Mouse (Mus musculus): ENCODE measurements around the gene Pacs1. TPM values are rescaled to one million over a fixed set of nuclear protein-coding genes. Genes with fewer than 3 reads are reported as not detected.

The Pacs1 gene
- 23.7 and 26.1 TPM in 2 replicates for polyA plus RNA-seq (2016; fragmentation: Nextera tagmentation; extraction: Ambion mirVana)

DNA sequence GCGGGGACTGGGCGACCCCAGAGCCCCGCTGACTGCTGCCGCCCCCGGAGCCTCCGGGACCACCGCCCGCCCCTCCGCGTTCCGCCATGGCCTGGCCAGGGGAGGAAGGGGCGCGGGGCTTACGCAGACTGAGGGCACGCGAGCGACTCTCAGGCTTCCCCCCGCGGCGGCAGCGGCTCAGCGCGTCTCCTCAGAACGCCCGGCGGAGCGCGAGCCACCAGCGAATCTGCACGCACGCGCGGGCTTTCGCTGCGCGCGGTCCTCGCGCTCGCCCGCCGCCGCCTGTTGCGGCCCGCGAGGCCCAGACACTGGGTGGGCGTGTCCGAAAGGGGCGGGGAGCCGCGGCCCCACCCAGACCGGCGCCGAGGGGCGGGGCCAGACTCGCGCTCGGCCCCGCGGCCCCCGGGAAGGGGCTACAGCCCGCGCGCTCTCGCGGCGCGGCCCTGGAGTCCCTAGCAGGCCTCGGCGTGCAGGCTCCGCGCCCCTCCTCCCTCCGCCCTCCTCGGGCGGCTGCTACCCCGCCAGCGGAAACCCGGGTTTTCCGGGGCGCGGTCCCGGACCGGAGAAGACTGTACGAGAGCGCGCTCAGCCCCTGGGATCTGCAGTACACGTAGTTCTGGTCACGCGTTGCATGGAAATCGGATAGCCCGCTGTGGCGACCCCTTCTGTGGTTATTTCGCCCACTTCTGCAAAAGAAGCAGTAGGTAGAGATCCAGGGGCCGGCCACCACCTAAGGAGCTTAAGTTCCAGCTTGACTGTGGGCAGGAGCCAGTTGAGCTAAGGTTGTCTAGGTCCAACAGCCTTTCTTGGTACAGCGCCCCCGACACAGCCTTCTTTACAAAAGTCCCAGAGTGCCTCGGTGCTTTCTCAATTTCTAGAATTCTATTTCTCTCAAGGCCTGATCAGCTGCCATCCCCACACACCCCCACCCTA, at the start of gene Pacs1:
Pacs1 (minus strand) TSS at position 319 of the 933 bp plus-strand sequence.
- under 1% methylated on average over 97 of the region's 97 CpGs for WGBS
- peaks cover 39% of the 10 kb centered on the region for H3K4me1 ChIP-seq (replicated peaks)
- H3K36me3 ChIP-seq = peaks cover 44% of the 10 kb centered on the region
- no peaks in the 10 kb centered on the region for H3K9me3 ChIP-seq
- DNase-seq (ENCODE audit: low spot score) = peak; percentile 89
- peak within 1 kb of the TSS; percentile 93 for H3K4me3 ChIP-seq
- peak within 1 kb of the TSS; percentile 90 for H3K27ac ChIP-seq
- no peaks in the 10 kb centered on the region for H3K27me3 ChIP-seq (ENCODE audit: insufficient read depth, poor library complexity, severe bottlenecking)

DNA sequence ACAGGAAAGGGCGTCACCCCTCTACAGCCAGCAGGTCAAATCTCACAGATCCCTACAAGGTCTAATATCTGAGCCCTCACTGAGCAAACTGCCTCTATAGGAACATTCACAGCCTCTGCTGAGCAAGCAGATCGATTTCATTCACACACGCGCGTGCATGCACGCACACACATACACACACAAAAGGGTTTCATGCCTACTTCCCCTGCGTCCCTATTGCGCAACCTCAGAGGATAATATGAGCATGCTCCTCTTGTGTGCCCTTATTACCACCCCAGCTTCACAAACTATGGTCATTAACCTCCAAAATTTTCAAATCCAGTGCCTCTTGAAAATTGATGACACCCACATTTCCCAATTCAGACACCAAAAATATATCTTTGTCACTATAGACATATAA, 40.3 kb upstream of the Pacs1 start:
- 88% methylated on average over 8 of the region's 8 CpGs for WGBS

DNA sequence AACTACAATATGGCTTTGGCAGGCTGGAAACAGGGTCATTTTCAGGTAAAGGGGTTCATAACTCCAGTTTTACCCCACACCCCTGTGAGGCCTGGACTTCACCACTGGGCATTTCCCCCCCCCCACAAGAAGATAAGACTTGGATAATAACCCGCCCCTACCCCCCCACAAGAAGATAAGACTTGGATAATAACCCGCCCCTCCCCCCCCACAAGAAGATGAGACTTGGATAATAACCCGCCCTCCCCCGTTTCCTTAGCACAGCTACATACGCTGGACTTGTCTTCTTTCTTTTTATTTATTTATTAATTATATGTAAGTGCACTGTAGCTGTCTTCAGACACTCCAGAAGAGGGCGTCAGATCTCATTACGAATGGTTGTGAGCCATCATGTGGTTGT, 36.1 kb upstream of the Pacs1 start:
- no peak for DNase-seq (ENCODE audit: low spot score)
- peaks cover 6% of the 10 kb centered on the region; the same call in 1 of the 2 replicates for H3K4me1 ChIP-seq (replicated peaks)
- H3K36me3 ChIP-seq = peaks cover 37% of the 10 kb centered on the region
- peaks cover 12% of the 10 kb centered on the region for H3K9me3 ChIP-seq
- H3K27ac ChIP-seq = no peak overlapping the region
- H3K4me3 ChIP-seq = no peak overlapping the region
- WGBS = 82% methylated on average over 7 of the region's 7 CpGs
- H3K27me3 ChIP-seq (ENCODE audit: insufficient read depth, poor library complexity, severe bottlenecking) = peaks cover 21% of the 10 kb centered on the region

More for the DNA sequence above, 40.3 kb upstream of the Pacs1 start:
- DNase-seq (ENCODE audit: low spot score) = no peak
- H3K27me3 ChIP-seq (ENCODE audit: insufficient read depth, poor library complexity, severe bottlenecking) = peaks cover under 1% of the 10 kb centered on the region; the same call in 1 of the 2 replicates
- no peak overlapping the region for H3K27ac ChIP-seq
- no peaks in the 10 kb centered on the region for H3K4me1 ChIP-seq (replicated peaks)
- no peak overlapping the region for H3K4me3 ChIP-seq
- H3K9me3 ChIP-seq = peaks cover 17% of the 10 kb centered on the region
- H3K36me3 ChIP-seq = peaks cover under 1% of the 10 kb centered on the region; the same call in 1 of the 2 replicates

DNA sequence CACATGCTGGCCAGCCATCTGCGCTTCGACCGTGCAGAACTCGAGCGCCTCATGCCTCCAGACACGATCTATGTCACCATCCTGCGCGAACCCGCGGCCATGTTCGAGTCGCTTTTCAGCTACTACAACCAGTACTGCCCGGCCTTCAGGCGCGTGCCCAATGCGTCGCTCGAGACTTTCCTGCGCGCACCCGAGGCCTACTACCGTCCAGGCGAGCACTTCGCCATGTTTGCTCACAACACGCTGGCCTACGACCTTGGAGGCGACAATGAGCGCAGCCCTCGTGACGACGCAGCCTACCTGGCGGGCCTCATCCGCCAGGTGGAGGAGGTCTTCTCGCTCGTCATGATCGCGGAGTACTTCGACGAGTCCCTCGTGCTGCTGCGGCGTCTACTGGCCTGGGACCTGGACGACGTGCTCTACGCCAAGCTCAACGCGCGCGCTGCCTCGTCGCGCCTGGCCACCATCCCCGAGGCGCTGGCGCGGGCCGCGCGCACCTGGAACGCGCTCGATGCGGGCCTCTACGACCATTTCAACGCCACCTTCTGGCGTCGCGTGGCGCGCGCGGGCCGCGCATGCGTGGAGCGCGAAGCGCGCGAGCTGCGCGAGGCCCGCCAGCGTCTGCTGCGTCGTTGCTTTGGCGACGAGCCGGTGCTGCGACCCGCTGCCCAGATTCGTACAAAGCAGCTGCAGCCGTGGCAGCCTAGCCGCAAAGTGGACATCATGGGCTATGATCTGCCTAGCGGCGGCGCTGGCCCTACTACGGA, 34.2 kb upstream of the Pacs1 start:
- peaks cover 44% of the 10 kb centered on the region for H3K36me3 ChIP-seq
- 41% methylated on average over 98 of the region's 98 CpGs for WGBS
- peak overlapping the region; percentile 64; the same call in 1 of the 2 replicates for H3K27ac ChIP-seq
- peak overlapping the region; percentile 42 for H3K4me3 ChIP-seq
- H3K9me3 ChIP-seq = peaks cover 12% of the 10 kb centered on the region
- peaks cover 21% of the 10 kb centered on the region for H3K27me3 ChIP-seq (ENCODE audit: insufficient read depth, poor library complexity, severe bottlenecking)
- DNase-seq (ENCODE audit: low spot score) = peak; percentile 39
- H3K4me1 ChIP-seq (replicated peaks) = peaks cover 9% of the 10 kb centered on the region; the same call in 1 of the 2 replicates

DNA sequence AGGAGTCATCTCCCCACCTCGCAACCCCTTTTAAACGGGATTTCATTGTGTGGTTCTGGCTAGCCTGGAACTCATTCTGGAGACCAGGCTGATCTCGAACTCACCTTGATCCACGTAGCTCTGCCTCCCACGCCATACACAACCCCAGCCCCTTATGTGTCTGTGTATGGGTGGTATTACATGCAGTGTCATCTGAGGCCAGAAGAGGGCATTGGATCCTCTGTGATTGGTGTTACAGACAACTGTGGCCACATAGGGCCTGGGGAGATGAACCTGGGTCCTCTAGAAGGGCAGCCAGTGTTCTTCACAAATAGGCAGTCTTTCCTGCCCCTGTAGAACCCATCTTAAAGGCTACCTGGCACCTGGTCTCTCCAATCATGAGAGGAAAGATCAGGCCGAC, 33.4 kb upstream of the Pacs1 start:
- Histone ChIP-seq H3K27ac (no peak overlapping the region), H3K36me3 (peaks cover 44% of the 10 kb centered on the region), H3K4me1 (replicated peaks) (peaks cover 9% of the 10 kb centered on the region; the same call in 1 of the 2 replicates), H3K9me3 (peaks cover 12% of the 10 kb centered on the region), H3K4me3 (no peak overlapping the region), H3K27me3 (ENCODE audit: insufficient read depth, poor library complexity, severe bottlenecking) (peaks cover 21% of the 10 kb centered on the region)
- 84% methylated on average over 6 of the region's 6 CpGs for WGBS
- no peak for DNase-seq (ENCODE audit: low spot score)

DNA sequence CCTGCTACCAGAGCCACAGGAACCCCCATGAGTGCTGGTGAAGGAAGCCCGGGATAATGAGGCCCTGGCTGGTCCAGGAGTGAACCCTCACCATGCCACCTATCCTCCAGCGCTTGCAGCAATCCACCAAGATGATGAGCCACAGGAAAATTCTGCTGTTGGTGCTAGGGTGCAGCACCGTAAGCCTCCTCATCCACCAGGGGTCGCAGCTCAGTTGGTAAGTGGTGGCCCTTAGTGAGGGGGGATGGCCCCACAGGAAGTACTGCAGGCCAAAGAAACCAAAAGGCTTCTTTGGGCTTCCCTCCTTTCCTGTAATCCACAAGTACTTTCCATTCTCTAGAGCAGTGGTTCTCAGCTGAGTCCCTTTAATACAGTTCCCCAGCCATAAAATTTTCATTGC, 29.5 kb upstream of the Pacs1 start:
- H3K36me3 ChIP-seq = peaks cover 36% of the 10 kb centered on the region
- H3K4me1 ChIP-seq (replicated peaks) = peaks cover 31% of the 10 kb centered on the region
- no peak overlapping the region for H3K4me3 ChIP-seq
- H3K9me3 ChIP-seq = peaks cover 10% of the 10 kb centered on the region
- H3K27ac ChIP-seq = no peak overlapping the region
- H3K27me3 ChIP-seq (ENCODE audit: insufficient read depth, poor library complexity, severe bottlenecking) = peaks cover 14% of the 10 kb centered on the region
- WGBS = 20% methylated on average over 4 of the region's 4 CpGs
- DNase-seq (ENCODE audit: low spot score) = peak; percentile 47

DNA sequence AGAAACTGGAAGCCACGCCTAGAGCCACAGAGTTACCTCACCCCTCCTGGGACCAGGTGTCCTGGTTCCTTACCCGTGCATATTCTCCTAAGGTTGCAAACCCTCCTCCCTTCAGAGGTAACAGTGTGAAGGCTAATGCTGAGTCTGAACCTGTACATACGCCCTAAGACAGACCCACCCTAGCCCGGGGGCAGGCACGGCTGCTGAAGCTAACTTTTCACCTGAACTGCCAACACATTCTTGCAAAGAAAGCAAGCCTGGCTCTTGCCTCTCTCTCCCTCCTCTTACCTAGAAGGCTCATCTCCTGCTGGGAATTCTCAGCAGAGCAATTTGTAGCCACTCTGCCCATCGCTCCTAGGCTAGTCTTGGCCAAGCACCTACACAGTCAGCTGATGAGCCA, 27.7 kb upstream of the Pacs1 start:
- no peaks in the 10 kb centered on the region for H3K9me3 ChIP-seq
- no peak overlapping the region for H3K27ac ChIP-seq
- H3K36me3 ChIP-seq = peaks cover 18% of the 10 kb centered on the region
- no peak overlapping the region for H3K4me3 ChIP-seq
- WGBS = 78% methylated on average over 6 of the region's 6 CpGs
- H3K27me3 ChIP-seq (ENCODE audit: insufficient read depth, poor library complexity, severe bottlenecking) = no peaks in the 10 kb centered on the region
- DNase-seq (ENCODE audit: low spot score) = no peak
- H3K4me1 ChIP-seq (replicated peaks) = peaks cover 38% of the 10 kb centered on the region

DNA sequence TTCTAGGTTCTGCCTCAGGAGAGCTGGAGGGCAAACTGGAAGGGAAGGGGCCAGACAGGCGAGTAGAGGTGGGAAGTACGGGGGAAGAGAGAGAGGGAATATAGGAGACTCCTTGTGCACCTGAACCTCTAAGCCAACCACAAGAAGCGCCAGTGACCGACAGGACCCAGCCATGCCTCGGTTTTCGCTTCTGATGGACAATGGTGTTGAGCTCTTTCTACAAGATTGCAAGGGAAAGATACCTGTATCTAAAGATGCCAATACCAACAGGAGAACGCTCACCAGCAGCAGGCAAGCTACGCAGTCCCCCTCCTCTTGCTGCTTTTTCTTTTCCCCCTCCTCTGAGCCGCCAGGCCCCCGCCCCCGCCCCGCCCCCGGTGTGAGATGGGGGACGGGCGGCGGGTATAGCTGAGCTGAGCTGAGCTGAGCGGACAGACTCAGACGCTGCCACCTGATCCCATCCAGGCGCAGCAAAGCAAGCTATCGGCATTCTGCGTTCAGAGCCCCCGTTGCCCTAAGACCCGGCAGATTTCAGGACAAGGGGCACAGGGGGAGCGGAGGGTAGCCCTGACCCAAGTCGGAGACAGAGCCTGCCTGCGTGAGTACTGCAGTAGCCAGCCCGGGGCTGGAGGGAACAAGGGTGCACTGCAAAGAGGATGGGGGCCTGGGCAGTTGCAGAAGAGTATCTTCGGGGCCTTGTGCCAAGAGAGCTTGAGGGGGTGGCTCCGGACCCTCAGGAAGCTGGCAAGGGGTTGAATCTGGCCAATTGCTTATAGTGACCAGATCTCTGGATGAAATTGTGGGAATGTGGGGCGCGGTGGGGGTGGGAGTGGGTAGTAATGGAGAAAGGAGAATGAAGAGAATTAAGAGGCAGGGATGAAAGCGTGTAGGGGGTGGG, 25.2 kb upstream of the Pacs1 start, which contains the start of gene Gal3st3:
Gal3st3 (plus strand) TSS at position 429 of the 898 bp plus-strand sequence.
- H3K36me3 ChIP-seq = peaks cover 10% of the 10 kb centered on the region
- no peaks in the 10 kb centered on the region for H3K9me3 ChIP-seq
- no peaks in the 10 kb centered on the region for H3K27me3 ChIP-seq (ENCODE audit: insufficient read depth, poor library complexity, severe bottlenecking)
- peak within 1 kb of the TSS; percentile 89 for H3K27ac ChIP-seq
- H3K4me1 ChIP-seq (replicated peaks) = peaks cover 49% of the 10 kb centered on the region
- 5% methylated on average over 32 of the region's 32 CpGs for WGBS
- H3K4me3 ChIP-seq = peak within 1 kb of the TSS; percentile 66
- DNase-seq (ENCODE audit: low spot score) = peak; percentile 69

DNA sequence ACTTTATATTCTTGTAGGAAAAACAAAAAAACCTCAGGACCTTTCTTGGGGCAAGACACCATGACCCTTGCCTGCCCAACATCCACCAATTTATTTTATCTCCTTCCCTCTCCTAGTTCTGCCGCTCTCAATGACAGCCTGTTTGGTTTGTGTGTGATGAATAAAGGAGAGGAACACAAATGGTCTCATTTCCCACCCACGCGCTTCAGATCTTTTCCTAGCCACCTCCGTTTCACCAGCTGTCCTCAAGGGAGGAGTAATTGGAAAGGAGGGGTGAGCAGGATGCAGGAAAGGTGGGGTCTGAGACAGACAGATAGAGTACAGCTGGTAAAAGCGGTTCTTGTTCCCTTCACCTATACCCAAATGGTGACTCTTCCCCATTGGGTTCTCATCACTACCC, 23.7 kb upstream of the Pacs1 start:
- WGBS = 86% methylated on average over 5 of the region's 5 CpGs
- no peaks in the 10 kb centered on the region for H3K27me3 ChIP-seq (ENCODE audit: insufficient read depth, poor library complexity, severe bottlenecking)
- no peak for DNase-seq (ENCODE audit: low spot score)
- H3K4me3 ChIP-seq = peak overlapping the region; percentile 95; the same call in 1 of the 2 replicates
- H3K9me3 ChIP-seq = no peaks in the 10 kb centered on the region
- H3K4me1 ChIP-seq (replicated peaks) = peaks cover 51% of the 10 kb centered on the region
- H3K27ac ChIP-seq = no peak overlapping the region
- H3K36me3 ChIP-seq = peaks cover 26% of the 10 kb centered on the region

DNA sequence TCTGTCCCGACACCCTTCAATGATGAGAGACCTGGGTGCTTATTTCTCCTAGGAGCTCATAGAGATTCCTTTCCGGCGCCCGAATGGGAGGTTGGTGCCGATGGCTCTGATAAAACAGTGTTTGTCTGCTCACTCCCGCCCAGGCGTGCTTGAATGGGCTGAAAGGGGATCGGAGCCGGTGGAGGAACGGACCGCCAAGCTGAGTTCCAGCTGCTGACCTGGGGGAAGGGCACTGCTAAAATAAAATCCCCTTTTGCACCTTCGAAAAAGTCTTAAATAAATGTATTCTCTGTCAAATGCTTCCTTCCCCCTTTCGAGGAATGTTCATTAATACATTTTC, 22.8 kb upstream of the Pacs1 start:
- Histone ChIP-seq H3K4me1 (replicated peaks) (peaks cover 51% of the 10 kb centered on the region), H3K27me3 (ENCODE audit: insufficient read depth, poor library complexity, severe bottlenecking) (no peaks in the 10 kb centered on the region), H3K9me3 (no peaks in the 10 kb centered on the region), H3K4me3 (peak overlapping the region; percentile 95), H3K27ac (peak overlapping the region; percentile 97), H3K36me3 (peaks cover 35% of the 10 kb centered on the region)
- whole genome bisulfite sequencing = 7% methylated on average over 13 of the region's 13 CpGs
- no peak for DNase-seq (ENCODE audit: low spot score)

DNA sequence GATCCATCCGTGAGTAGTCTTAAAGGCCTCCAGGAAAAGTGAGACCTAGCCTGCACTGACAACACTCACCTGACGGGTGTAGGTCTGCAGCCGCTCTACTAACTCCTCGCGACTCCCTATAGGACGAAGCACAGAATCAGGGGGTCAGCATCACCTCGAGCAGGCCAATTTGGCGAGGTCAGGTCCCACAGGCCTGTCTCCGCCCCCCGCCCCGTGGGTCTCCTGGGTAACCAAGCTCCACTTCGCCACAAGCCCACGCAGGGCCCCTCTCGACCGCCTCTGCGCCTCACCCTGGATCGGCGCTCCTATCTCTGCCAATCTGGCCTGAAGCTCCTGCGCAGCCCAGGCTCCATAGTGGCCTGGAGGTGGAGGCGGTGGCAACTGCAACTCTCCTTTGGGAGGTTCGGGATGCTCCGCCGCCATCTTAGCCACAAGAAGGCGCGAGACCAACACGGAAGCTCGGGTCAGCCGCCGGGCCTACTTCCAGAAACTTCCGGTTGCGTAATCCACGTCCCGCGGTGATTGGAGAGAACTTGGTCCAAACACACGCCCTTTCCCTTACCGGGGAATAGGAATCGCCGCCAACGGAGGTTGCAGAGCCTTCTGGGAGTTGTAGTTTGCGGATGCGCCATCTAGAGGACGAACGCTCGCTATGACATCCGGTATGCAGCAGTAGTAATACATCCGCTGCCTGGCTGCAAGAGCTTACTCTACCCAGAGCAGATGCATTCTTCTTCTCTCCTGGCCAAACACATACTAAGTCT, 22.2 kb upstream of the Pacs1 start, which contains the start of gene Sf3b2:
Sf3b2 (minus strand) TSS at position 484 of the 764 bp plus-strand sequence.
- Histone ChIP-seq H3K4me3 (peak within 1 kb of the TSS; percentile 95), H3K4me1 (replicated peaks) (peaks cover 51% of the 10 kb centered on the region), H3K27ac (peak within 1 kb of the TSS; percentile 97), H3K27me3 (ENCODE audit: insufficient read depth, poor library complexity, severe bottlenecking) (no peaks in the 10 kb centered on the region), H3K9me3 (no peaks in the 10 kb centered on the region), H3K36me3 (peaks cover 40% of the 10 kb centered on the region)
- peak; percentile 98 for DNase-seq (ENCODE audit: low spot score)
- WGBS = under 1% methylated on average over 46 of the region's 46 CpGs
